Mouse (Mus musculus): ENCODE measurements around the gene Frmd4a.

The Frmd4a gene

DNA sequence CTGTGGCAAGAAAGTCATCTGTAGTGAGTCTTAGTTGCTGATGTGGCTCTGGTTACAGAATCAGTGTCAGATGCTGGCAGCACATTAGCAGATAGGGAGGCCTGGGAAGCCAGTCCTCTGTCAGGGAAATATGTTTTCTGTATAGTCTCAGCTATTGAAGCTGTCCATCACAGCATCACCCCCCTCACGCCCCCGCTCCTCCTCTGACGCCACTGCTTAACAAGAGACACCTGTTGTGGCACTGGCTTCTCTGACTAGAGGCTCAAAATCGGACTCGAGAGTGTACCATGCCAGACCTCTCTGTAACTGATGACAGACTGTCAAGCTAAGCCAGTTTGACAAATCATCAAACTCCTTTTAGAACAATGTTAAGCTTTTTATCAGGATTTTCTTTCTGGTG lies 265.3 kb downstream of the Frmd4a start:
- TF ChIP-seq GATA4 (IDR thresholded peaks at IDR 0.05; ENCODE audit: insufficient replicate concordance, low read length): no peak

DNA sequence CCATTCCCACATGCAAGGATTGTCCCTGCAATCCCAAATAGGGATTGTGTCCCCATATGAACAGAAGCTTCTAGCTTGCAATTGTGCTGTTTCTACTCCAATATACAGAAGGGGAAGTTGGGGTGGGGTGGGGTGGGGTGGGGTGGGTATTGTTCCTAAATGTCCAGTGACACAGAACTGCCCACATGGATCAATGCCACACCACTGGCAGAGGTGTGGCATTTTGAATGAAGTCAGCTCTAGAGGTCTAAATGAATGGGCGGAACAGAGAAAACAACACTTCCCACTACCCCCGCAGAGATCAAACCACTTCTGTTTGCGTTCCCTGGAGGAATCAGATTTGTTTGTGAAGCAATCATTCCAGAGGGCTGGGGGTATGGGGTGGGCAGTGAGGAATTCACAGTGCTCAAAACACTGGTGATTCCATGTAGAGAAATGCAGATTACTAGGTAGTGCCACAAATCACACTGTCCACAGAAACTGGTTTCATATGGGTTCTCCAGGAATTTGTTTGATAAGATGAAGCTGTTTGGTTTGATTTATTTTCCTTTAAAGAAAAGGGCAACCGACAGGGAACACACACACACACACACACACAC lies 268.3 kb downstream of the Frmd4a start:
- no peak for TF ChIP-seq GATA4 (IDR thresholded peaks at IDR 0.05; ENCODE audit: insufficient replicate concordance, low read length)

DNA sequence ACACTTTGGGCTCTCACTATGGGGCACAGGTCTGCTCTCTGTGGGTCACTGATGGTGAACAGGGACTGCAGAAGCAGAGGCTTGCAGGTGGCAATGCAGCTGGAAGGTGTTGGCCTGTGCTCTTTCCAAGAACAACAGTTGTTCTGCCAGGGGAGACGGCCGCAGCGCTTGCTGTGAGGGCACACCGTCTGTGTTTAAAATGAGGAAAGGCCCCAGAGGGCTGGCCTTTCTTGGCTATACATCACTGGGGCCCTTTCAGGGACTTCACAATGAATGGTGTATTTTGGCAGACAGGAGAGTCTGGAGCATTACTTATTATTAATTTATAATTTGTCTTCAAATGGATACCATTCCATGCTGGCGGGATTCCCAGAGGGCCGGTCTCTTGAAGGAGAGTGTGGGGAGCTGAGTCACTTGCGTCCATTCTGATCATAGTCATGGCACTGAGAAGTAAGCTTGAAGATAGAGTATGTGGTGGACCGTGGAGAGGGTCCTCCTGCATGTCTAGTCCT lies 268.9 kb downstream of the Frmd4a start:
- TF ChIP-seq GATA4 (IDR thresholded peaks at IDR 0.05; ENCODE audit: insufficient replicate concordance, low read length): no peak

DNA sequence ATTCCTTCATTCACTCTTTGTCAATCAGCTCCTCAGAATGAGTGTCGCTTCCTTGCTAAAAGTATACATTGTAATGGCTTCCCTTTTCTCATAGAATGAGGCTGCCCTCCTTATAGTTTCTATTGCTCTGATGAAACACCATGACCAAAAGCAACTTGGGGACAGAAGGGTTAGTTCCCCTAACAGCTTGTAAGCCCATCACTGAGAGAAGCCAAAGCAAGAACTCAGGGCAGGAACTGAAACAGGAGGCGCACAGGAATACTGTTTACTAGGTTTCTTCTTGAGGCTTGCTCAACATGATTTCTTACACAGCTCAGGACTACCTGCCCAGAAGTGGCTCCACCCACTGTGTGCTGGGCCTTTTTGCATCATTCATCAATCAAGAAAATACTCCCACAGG lies 273.0 kb downstream of the Frmd4a start:
- no peak for TF ChIP-seq GATA4 (IDR thresholded peaks at IDR 0.05; ENCODE audit: insufficient replicate concordance, low read length)

DNA sequence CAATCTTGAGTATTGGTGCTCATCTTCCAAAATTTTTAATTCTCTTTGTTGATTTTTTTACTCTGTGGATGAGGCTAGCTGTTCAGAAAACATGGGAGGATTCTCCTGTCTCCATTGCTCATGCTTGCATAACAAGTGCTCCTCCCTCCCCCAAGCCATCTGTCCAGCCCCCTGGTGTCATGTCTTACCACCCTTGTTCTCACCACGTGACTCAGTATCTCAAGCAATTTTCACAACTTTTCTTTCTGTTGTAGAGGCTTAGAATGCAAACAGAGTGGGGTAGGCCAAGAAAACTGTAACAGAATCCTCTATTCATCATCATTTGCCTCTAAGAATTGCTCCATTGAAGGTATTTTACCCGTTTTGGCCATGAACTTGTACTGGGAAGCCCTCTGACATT lies 273.6 kb downstream of the Frmd4a start:
- no peak for TF ChIP-seq GATA4 (IDR thresholded peaks at IDR 0.05; ENCODE audit: insufficient replicate concordance, low read length)

DNA sequence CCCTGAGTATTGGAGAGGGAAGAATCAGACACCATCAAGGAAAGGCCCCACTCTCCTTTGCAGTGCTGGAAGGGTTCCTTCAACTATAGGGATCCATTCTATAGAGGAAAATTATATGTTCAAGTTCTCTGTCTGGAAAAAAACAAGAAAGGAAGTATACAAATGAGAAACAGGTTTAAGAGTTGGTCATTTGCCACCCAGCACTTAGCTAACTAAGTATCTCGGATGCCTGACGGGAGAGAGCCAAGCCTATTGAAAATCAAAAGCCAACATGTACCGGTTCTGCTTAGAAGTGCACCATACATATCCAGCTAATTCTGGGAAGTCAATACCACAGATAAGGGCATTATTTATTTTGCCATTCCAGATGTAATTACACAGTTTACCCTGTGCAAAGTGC lies 274.2 kb downstream of the Frmd4a start:
- no peak for TF ChIP-seq GATA4 (IDR thresholded peaks at IDR 0.05; ENCODE audit: insufficient replicate concordance, low read length)

DNA sequence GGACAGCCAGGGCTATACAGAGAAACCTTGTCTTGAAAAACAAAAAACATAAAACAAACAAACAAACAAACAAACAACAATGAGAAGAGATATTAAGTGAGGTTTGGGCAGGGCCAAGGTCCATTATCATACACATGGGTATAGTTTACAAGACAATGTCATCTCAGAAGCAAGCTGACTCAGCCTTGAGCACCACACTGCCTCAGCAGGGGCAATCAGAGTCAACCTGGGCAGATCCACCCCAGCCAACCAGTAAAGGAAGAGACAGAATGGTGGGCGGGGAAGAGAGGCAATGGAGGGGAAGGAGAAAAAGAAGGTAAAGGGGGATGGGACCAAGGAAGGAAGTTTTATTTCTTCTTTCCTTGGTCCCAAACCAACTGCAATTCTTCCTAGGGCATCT lies 276.2 kb downstream of the Frmd4a start:
- no peak for TF ChIP-seq GATA4 (IDR thresholded peaks at IDR 0.05; ENCODE audit: insufficient replicate concordance, low read length)

DNA sequence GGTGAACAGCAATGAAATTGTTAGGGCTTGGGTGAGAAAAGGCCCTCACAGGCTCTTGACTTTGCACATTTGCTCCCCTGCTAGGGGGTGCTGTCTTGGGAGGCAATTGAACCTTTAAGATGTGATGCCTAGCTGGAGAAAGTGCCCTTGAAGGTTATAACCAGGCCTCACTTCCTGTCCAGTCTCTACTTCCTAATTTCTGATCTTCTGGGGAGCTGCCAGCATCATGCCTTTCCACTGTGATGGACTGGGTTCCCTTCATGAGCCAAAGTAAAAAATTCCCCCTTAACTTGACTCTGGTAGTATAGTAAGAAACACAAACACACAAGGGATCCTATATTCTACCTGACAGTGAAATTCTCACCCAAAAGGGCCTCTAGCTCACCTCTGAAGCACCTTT lies 278.1 kb downstream of the Frmd4a start:
- no peak for TF ChIP-seq GATA4 (IDR thresholded peaks at IDR 0.05; ENCODE audit: insufficient replicate concordance, low read length)

DNA sequence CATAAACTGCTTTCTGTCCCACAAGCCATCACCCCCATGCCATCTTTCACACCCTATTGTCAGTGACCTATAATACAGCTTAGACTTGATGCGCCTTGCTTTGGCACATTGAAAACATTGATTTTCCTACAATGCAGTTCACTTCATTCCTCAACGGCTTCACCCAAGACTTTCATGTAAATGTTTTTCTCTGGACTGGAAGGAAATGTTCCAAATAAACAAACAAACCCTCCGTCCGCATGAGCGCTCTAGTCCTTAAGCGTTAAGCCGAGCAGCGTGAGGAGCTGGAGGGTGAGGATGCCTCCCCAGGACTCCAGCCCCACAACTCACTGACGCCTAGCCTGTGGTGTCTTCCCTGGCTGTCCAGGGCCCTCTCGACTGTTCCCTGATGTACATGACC lies 279.4 kb downstream of the Frmd4a start:
- no peak for TF ChIP-seq GATA4 (IDR thresholded peaks at IDR 0.05; ENCODE audit: insufficient replicate concordance, low read length)

DNA sequence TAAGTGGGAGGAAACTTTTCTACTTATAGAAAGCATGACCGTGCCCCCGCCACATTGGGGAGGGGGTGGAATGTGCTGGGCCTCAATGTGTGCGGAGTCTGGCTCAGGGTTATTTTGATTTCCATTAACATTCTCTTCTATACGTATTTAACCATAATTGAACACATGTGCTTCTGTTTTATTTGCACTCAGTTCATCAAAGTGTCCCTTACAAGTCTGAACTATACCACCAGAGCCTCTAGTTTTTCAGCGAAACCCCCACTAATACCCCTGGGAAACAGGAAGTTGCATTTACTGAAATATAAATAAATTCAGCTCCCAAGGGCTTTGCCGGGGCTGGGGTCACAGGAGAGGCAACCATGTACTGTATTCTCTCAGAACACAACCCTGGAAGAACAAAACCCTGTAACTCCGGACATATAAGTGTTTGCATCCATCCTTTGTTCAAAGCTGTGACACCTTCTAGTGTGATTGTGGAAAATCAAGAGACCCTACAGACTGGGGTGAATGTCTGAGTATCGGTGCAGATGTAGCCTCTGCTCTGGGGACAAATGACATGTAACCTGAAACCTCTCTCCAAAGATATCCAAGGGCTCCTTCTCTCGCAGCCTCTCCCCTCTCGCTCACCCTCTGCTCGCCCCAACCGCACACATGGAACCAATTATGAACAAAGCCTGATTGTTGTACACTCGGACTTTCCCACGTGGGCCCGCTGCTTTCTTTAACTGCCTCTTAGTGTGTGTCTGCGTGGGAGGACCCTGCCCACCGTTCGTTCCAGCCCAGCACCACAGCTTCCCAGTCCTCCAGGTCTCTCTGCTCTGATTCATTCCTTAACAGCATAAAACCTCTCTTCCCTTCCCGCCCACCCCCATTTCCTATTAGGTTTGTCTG lies 281.1 kb downstream of the Frmd4a start:
- no peak for TF ChIP-seq GATA4 (IDR thresholded peaks at IDR 0.05; ENCODE audit: insufficient replicate concordance, low read length)

DNA sequence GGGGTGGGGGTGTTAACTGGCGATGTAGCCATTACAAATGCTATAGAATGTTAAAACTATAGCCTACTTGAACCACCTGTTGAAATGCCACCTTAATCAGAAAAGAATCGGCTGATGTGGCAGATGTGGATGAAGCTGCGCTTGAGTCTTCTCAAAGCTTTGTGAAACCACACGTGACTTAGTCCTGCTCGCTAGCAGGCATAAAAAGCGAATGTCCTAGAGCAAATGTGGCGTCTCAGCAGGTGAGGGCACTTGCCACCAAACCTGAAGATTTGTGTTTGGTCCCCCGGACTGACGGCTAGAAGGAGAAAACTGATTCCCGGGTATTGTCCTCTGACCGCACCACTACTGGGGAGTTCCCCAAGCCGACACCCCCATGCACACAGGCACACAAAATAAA lies 282.1 kb downstream of the Frmd4a start:
- TF ChIP-seq GATA4 (IDR thresholded peaks at IDR 0.05; ENCODE audit: insufficient replicate concordance, low read length): no peak

DNA sequence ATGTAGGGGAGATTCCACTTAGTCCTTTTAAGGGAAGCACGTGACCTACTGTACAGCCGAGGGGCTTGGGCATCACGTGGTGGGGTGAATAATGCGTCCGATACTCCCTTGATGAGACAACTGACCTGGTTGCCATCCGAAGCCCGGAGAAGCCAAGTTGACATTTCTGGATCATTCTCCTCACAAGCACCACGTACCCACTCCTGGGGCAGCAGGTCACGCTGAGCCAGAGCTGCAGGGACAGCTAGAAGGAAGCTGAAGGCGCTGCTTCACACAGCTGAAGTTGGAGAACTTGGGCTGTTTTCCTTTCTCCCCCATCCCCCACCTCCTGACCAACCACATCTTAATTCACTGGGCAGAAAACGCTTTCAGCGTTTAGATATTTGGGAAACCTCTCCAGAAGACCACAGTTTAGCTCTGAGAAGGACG lies 282.9 kb downstream of the Frmd4a start:
- TF ChIP-seq GATA4 (IDR thresholded peaks at IDR 0.05; ENCODE audit: insufficient replicate concordance, low read length): no peak

DNA sequence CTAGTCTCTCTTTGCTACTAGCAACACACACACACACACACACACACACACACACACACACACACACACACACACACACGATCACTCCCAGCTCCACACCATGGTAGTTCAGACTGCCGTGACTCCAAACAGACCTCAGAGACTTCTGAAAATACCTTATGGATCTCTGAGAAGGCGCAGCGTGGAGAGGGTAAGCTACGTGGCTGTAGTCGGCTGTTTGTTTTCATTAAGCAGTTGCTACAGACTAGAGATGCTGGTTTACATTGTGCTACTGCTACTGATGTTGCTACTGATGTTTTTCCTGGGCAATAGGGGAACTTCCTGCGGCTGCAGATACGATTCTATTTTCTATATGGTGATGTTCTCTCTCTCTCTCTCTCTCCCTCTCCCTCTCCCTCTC lies 283.3 kb downstream of the Frmd4a start:
- TF ChIP-seq GATA4 (IDR thresholded peaks at IDR 0.05; ENCODE audit: insufficient replicate concordance, low read length): no peak

DNA sequence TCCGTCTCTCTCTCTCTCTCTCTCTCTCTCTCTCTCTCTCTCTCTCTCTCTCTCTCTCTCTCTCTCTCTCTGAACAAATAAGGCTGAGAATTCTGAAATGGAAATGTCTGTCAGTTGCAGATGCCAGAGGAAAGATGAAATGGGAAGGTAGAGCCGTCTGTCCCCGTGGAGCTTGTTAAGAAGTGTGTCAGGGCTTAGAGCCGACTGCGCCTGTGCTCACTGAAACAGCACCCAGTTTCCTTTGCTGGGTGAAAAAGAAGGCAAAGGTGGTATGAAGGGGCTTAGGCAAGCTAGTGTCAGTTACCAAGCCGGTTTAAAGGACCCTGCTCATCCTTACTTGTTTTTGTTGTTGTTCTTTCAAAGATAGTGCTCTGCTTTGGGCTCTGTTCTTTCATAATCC lies 283.7 kb downstream of the Frmd4a start:
- TF ChIP-seq GATA4 (IDR thresholded peaks at IDR 0.05; ENCODE audit: insufficient replicate concordance, low read length): no peak

DNA sequence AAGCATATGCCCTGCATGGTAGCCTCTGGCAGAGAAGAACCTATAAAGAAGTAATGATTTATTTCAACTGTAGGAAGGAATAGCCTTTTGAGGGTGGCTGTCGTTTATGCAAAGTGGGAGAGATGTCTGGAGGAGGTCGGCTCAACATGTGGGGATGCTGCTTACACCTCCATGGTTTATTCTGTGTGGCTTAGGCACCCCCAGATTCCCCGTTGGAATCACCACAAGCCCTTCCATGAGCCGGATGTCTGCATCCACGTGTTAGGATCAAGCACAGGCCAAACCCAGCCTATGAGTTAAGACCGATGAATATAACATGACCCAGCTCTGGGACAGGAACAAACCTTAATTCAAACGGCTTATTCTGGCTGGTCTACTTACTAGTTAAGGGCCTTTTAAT lies 284.2 kb downstream of the Frmd4a start:
- TF ChIP-seq GATA4 (IDR thresholded peaks at IDR 0.05; ENCODE audit: insufficient replicate concordance, low read length): no peak

DNA sequence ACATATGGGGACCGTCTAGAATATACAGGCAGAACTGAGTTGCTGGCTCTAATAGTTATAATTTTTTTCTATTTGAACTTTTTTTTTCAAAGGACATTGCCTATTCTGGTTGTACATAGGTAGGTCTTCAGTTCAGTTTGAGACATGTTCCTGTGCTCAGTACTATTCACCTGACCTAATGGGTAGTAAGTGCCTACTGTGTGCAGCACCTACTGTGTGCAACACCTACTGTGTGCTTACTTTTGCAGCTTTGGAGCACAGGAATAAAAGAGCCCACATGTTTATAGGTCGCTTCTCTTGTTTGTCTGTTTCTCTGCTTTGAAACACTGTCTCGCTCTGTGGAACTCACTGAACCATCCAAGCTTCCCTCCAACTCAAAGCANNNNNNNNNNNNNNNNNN lies 284.6 kb downstream of the Frmd4a start:
- no peak for TF ChIP-seq GATA4 (IDR thresholded peaks at IDR 0.05; ENCODE audit: insufficient replicate concordance, low read length)
